Mouse (Mus musculus) retina, adult 2 months (tissue): ENCODE measurements at regions not wholly inside any gene's neighbourhood (a gene's known extent, or its start where the extent isn't known, plus 50 kb on each side); places are given as distances from the start of the nearest gene placed in this dataset.
A peak's percentile ranks its signal among the peaks of the same experiment; 100 is the strongest.

Source experiments
- DNase-seq: peaks from one replicate; pipeline ENCODE4 v3.0.0-alpha.2; 2012; ENCODE audit warnings: low read depth, low spot score

- DNase-seq = no peak
These were observed 111.9 kb upstream of the Zbtb40 start for GRCm38 (mm10) chr4:137160526-137160925.

- no peak for DNase-seq
These were observed 109.6 kb upstream of the Zbtb40 start for GRCm38 (mm10) chr4:137158201-137158600.

GRCm38 (mm10) chr4:137156441-137157105, 108.0 kb upstream of the Zbtb40 start:
- DNase-seq = no peak

- no peak for DNase-seq
These were observed 100.2 kb upstream of the Zbtb40 start for GRCm38 (mm10) chr4:137148756-137149155.

GRCm38 (mm10) chr4:137147795-137148194, 99.2 kb upstream of the Zbtb40 start:
- no peak for DNase-seq

- DNase-seq = no peak
These were observed 97.7 kb upstream of the Zbtb40 start for GRCm38 (mm10) chr4:137146326-137146725.

- no peak for DNase-seq
These were observed 93.7 kb upstream of the Zbtb40 start for GRCm38 (mm10) chr4:137142316-137142715.

GRCm38 (mm10) chr4:137139051-137139705, 90.6 kb upstream of the Zbtb40 start:
- DNase-seq = no peak

GRCm38 (mm10) chr4:137138127-137138526, 89.5 kb upstream of the Zbtb40 start:
- no peak for DNase-seq

GRCm38 (mm10) chr4:137136313-137136712, 87.7 kb upstream of the Zbtb40 start:
- DNase-seq = no peak

- no peak for DNase-seq
These were observed 87.2 kb upstream of the Zbtb40 start for GRCm38 (mm10) chr4:137135792-137136191.

GRCm38 (mm10) chr4:137134553-137134952, 86.0 kb upstream of the Zbtb40 start:
- DNase-seq = no peak

GRCm38 (mm10) chr4:137133789-137134188, 85.2 kb upstream of the Zbtb40 start:
- DNase-seq = no peak

GRCm38 (mm10) chr4:137130619-137131212, 82.1 kb upstream of the Zbtb40 start:
- DNase-seq = no peak

- no peak for DNase-seq
These were observed 79.6 kb upstream of the Zbtb40 start for GRCm38 (mm10) chr4:137128152-137128551.

GRCm38 (mm10) chr4:137121684-137122083, 73.1 kb upstream of the Zbtb40 start:
- no peak for DNase-seq

GRCm38 (mm10) chr4:137120597-137120996, 72.0 kb upstream of the Zbtb40 start:
- no peak for DNase-seq

- DNase-seq = peak; percentile 43
These were observed 69.7 kb upstream of the Zbtb40 start for GRCm38 (mm10) chr4:137118332-137118715.

- peak; percentile 44 for DNase-seq
These were observed 69.1 kb upstream of the Zbtb40 start for GRCm38 (mm10) chr4:137117471-137118331.

GRCm38 (mm10) chr4:137115062-137115461, 66.5 kb upstream of the Zbtb40 start:
- DNase-seq = no peak

- no peak for DNase-seq
These were observed 61.7 kb upstream of the Zbtb40 start for GRCm38 (mm10) chr4:137110276-137110675.

- no peak for DNase-seq
These were observed 55.9 kb upstream of the Zbtb40 start for GRCm38 (mm10) chr4:137104447-137105044.
